Mouse (Mus musculus) midbrain, postnatal 0 days (tissue): ENCODE results near the gene Rest. TPM values are rescaled to one million over a fixed set of nuclear protein-coding genes. Genes with fewer than 3 reads are reported as not detected.

Source experiments
- ATAC-seq: fragments of 200-750 bp; cut with Nextera tagmentation; 2 replicates; pipeline ENCODE4 v1.8.0; 2017; ENCODE audit warnings: moderate number of reproducible peaks, mild to moderate bottlenecking, moderate TSS enrichment, moderate library complexity; ENCODE audit not compliant: low FRiP score
- DNase-seq: peaks from one replicate; pipeline ENCODE4 v3.0.0-alpha.2; 2015; ENCODE audit warnings: low spot score
- H3K27ac ChIP-seq: fragments of 300-500 bp; sonication (generic); 2 replicates; pipeline ENCODE4 v1.5.1; 2014; ENCODE audit warnings: low read depth, mild to moderate bottlenecking, low read length, mixed read lengths
- H3K27me3 ChIP-seq: fragments of 300-500 bp; sonication (generic); 2 replicates; pipeline ENCODE4 v1.6.1; 2014; ENCODE audit warnings: low read length, control low read depth, mixed read lengths; ENCODE audit not compliant: insufficient read depth
- H3K36me3 ChIP-seq: fragments of 300-500 bp; sonication (generic); 2 replicates; pipeline ENCODE4 v1.6.1; 2014; ENCODE audit warnings: low read length, control low read depth, mixed read lengths; ENCODE audit not compliant: insufficient read depth
- H3K4me1 ChIP-seq: fragments of 300-500 bp; sonication (generic); 2 replicates; pipeline ENCODE4 v1.6.1; 2014; ENCODE audit warnings: mild to moderate bottlenecking, control low read depth, antibody characterized with exemption, low read length, mixed read lengths; ENCODE audit not compliant: insufficient read depth
- H3K4me2 ChIP-seq: fragments of 300-500 bp; sonication (generic); 2 replicates; pipeline ENCODE4 v1.6.1; 2014; ENCODE audit warnings: low read depth, mild to moderate bottlenecking, low read length, mixed read lengths; ENCODE audit not compliant: poor library complexity, severe bottlenecking
- H3K4me3 ChIP-seq: fragments of 300-500 bp; sonication (generic); 2 replicates; pipeline ENCODE4 v1.5.1; 2014; ENCODE audit warnings: low read depth, mild to moderate bottlenecking, low read length, moderate library complexity
- H3K9ac ChIP-seq: fragments of 300-500 bp; sonication (generic); replicated peaks from 2 replicates; pipeline ENCODE4 v1.6.1; 2014; ENCODE audit warnings: mild to moderate bottlenecking, low read length, moderate library complexity, mixed read lengths; ENCODE audit not compliant: poor library complexity, severe bottlenecking
- H3K9me3 ChIP-seq: fragments of 300-500 bp; sonication (generic); 2 replicates; pipeline ENCODE4 v1.6.1; 2016; ENCODE audit warnings: low read length, control low read depth
- CTCF ChIP-seq: IDR thresholded peaks from 2 replicates; pipeline ENCODE4 v1.5.1; 2016; ENCODE audit warnings: antibody characterized with exemption, mild to moderate bottlenecking
- WGBS: fragments of 180-500 bp; shearing (Covaris S2); extraction: QIAGEN DNeasy Blood & Tissue Kit; methylation state at CpG from one replicate; pipeline ENCODE4 v1.1.7; 2014; 5-methylcytosine and 5-hydroxymethylcytosine counted together
- polyA plus RNA-seq: library from polyadenylated mRNA; unstranded; fragments of >200 nt; fragmentation: Nextera tagmentation; extraction: Ambion mirVana; gene quantifications from 2 replicates; pipeline ENCODE4 v1.2.1, GENCODE M21; 2015
- total RNA-seq: library from RNA; depleted of rRNA; stranded (reverse); fragments of >200 nt; gene quantifications from 2 replicates; pipeline ENCODE4 v1.2.3, GENCODE M21; 2014

Rest gene
- total and polyA plus RNA-seq, 2 experiments from 2014 or later, result 2.8 to 6.5 TPM

GRCm38 (mm10) chr5:77260141-77260540 is 5.2 kb upstream of the Rest start:
- no peaks in the 10 kb centered on the region for H3K4me1 ChIP-seq
- no peaks in the 10 kb centered on the region for H3K9me3 ChIP-seq
- H3K4me3 ChIP-seq, result no peak overlapping the region
- no peaks in the 10 kb centered on the region for H3K27me3 ChIP-seq
- H3K27ac ChIP-seq, result no peak overlapping the region
- DNase-seq, result no peak
- H3K36me3 ChIP-seq, result no peaks in the 10 kb centered on the region
- no peak for TF ChIP-seq CTCF
- no peak for ATAC-seq
- no peak overlapping the region for H3K4me2 ChIP-seq
- WGBS, result 63% methylated on average over 6 of the region's 6 CpGs
- no peak overlapping the region for H3K9ac ChIP-seq

- no peak for ATAC-seq
- 68% methylated on average over 4 of the region's 4 CpGs for WGBS
- Histone ChIP-seq H3K27me3 (no peaks in the 10 kb centered on the region), H3K4me1 (no peaks in the 10 kb centered on the region), H3K36me3 (no peaks in the 10 kb centered on the region), H3K9ac (no peak overlapping the region), H3K27ac (no peak overlapping the region), H3K9me3 (no peaks in the 10 kb centered on the region), H3K4me2 (no peak overlapping the region), H3K4me3 (no peak overlapping the region)
- TF ChIP-seq CTCF, result no peak
- DNase-seq, result no peak
Measured at GRCm38 (mm10) chr5:77261137-77261536, 4.2 kb upstream of the Rest start.

- ATAC-seq (no peak), DNase-seq (no peak)
- WGBS, result 26% methylated on average over 5 of the region's 5 CpGs
- H3K4me3 ChIP-seq, result no peak overlapping the region
- H3K9me3 ChIP-seq, result no peaks in the 10 kb centered on the region
- no peak overlapping the region for H3K9ac ChIP-seq
- H3K27ac ChIP-seq, result no peak overlapping the region
- H3K36me3 ChIP-seq, result no peaks in the 10 kb centered on the region
- no peak overlapping the region for H3K4me2 ChIP-seq
- H3K27me3 ChIP-seq, result no peaks in the 10 kb centered on the region
- H3K4me1 ChIP-seq, result no peaks in the 10 kb centered on the region
- no peak for TF ChIP-seq CTCF
Measured at GRCm38 (mm10) chr5:77262105-77262504, 3.2 kb upstream of the Rest start.

GRCm38 (mm10) chr5:77265671-77266065 is 377 bp downstream of the Rest start:
- DNase-seq, result peak; percentile 23
- peak overlapping the region; percentile 73 for H3K27ac ChIP-seq
- no peaks in the 10 kb centered on the region for H3K36me3 ChIP-seq
- H3K27me3 ChIP-seq, result no peaks in the 10 kb centered on the region
- no peaks in the 10 kb centered on the region for H3K9me3 ChIP-seq
- TF ChIP-seq CTCF, result no peak
- peak; percentile 79 for ATAC-seq
- H3K4me1 ChIP-seq, result no peaks in the 10 kb centered on the region
- peak overlapping the region; percentile 82 for H3K4me2 ChIP-seq
- peak overlapping the region; percentile 65 for H3K9ac ChIP-seq
- 2% methylated on average over 45 of the region's 53 CpGs for WGBS
- H3K4me3 ChIP-seq, result peak overlapping the region; percentile 83

- peak; percentile 73 for ATAC-seq
- no peaks in the 10 kb centered on the region for H3K27me3 ChIP-seq
- peak overlapping the region; percentile 73 for H3K27ac ChIP-seq
- H3K9me3 ChIP-seq, result no peaks in the 10 kb centered on the region
- H3K4me3 ChIP-seq, result peak overlapping the region; percentile 83
- peak; percentile 56 for DNase-seq
- no peak for TF ChIP-seq CTCF
- H3K36me3 ChIP-seq, result no peaks in the 10 kb centered on the region
- H3K9ac ChIP-seq, result peak overlapping the region; percentile 65
- peak overlapping the region; percentile 82 for H3K4me2 ChIP-seq
- WGBS, result under 1% methylated on average over 59 of the region's 87 CpGs
- no peaks in the 10 kb centered on the region for H3K4me1 ChIP-seq
Measured at GRCm38 (mm10) chr5:77266066-77266885, 985 bp downstream of the Rest start.

GRCm38 (mm10) chr5:77266886-77267401 is 1.7 kb downstream of the Rest start:
- Histone ChIP-seq H3K36me3 (no peaks in the 10 kb centered on the region), H3K27ac (peak overlapping the region; percentile 73; the same call in 1 of the 2 replicates), H3K4me2 (peak overlapping the region; percentile 82), H3K4me3 (peak overlapping the region; percentile 83), H3K9ac (no peak overlapping the region), H3K9me3 (no peaks in the 10 kb centered on the region), H3K4me1 (no peaks in the 10 kb centered on the region), H3K27me3 (no peaks in the 10 kb centered on the region)
- WGBS, result 3% methylated on average over 11 of the region's 11 CpGs
- DNase-seq, result no peak
- TF ChIP-seq CTCF, result no peak
- no peak for ATAC-seq
